Mouse (Mus musculus) embryonic facial prominence, embryonic 12.5 days (tissue): ENCODE data around the gene Pif1. TPM values are rescaled to one million over a fixed set of nuclear protein-coding genes. Genes with fewer than 3 reads are reported as not detected.

Experiments
- ATAC-seq: fragments of 200-750 bp; cut with Nextera tagmentation; 2 replicates; pipeline ENCODE4 v1.8.0; 2017; ENCODE audit not compliant: insufficient number of reproducible peaks, insufficient read depth, low FRiP score, low TSS enrichment
- H3K27ac ChIP-seq: fragments of 300-500 bp; sonication (generic); 2 replicates; pipeline ENCODE4 v1.5.1; 2016; ENCODE audit warnings: mild to moderate bottlenecking
- H3K27me3 ChIP-seq: fragments of 300-500 bp; sonication (generic); 2 replicates; pipeline ENCODE4 v1.6.1; 2016; ENCODE audit warnings: mild to moderate bottlenecking, moderate library complexity
- H3K36me3 ChIP-seq: fragments of 300-500 bp; sonication (generic); 2 replicates; pipeline ENCODE4 v1.6.1; 2016; ENCODE audit warnings: mild to moderate bottlenecking
- H3K4me1 ChIP-seq: fragments of 300-500 bp; sonication (generic); 2 replicates; pipeline ENCODE4 v1.6.1; 2016
- H3K4me2 ChIP-seq: fragments of 300-500 bp; sonication (generic); replicated peaks from 2 replicates; pipeline ENCODE4 v1.6.1; 2016; ENCODE audit warnings: mild to moderate bottlenecking, moderate library complexity
- H3K4me3 ChIP-seq: fragments of 300-500 bp; sonication (generic); 2 replicates; pipeline ENCODE4 v1.5.1; 2016; ENCODE audit warnings: mild to moderate bottlenecking
- H3K9ac ChIP-seq: fragments of 300-500 bp; sonication (generic); 2 replicates; pipeline ENCODE4 v1.6.1; 2016; ENCODE audit warnings: mild to moderate bottlenecking, moderate library complexity
- H3K9me3 ChIP-seq: fragments of 300-500 bp; sonication (generic); 2 replicates; pipeline ENCODE4 v1.6.1; 2016; ENCODE audit warnings: mild to moderate bottlenecking, moderate library complexity
- WGBS: fragments of 180-500 bp; shearing (Covaris S2); methylation state at CpG from one replicate; pipeline ENCODE4 v1.1.7; 2016; 5-methylcytosine and 5-hydroxymethylcytosine counted together
- polyA plus RNA-seq: library from polyadenylated mRNA; unstranded; fragments of >200 nt; fragmentation: Nextera tagmentation; extraction: Ambion mirVana; gene quantifications from 2 replicates; pipeline ENCODE4 v1.2.1, GENCODE M21; 2016

Gene Pif1
- polyA plus RNA-seq, 1 experiment from 2014 or later, result 21.8 TPM

DNA sequence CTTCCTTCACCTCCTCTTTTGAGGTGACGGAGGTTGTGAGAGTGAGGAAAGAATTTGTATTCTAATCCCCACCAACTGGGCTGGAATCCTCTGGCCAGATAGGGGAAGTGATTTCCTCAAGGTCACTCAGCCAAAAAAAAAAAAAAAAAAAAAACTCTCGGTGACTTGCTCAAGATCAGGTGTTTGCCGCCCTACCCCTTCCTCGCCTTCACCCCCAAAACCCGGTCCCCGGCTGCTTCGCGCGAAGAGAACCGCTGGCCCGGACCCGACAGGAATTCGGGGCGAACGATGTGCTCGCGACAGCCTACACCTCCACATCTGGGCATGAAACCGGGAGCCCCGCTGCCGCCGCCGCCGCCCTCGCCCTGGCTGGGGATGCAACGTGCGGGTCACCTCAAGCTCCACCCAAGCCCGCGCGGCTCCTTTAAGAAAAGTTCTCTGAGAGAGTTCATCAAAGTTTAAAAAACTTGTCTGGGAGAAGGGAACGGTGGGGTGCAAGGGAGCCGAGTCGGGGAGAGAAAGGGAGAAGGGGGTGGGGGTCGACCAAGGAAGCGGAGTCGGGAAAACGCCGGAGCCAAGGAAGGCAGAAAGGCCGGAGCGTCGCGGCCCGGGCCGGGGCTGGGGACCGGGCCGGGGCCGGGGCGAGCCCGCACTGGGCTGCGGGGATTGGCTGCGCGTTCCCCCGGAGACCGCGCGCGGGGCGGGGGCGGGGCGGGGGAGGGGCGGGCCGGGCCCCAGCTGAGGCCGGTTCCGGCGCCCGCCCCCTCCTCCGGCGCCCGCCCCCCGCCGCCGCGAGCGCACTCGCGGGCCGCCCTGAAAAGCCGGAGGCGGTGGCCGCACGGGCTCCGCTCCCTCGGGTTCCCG lies 43.0 kb downstream of the Pif1 start:
- peak; percentile 79 for ATAC-seq
- H3K9me3 ChIP-seq, result no peaks in the 10 kb centered on the region
- WGBS, result under 1% methylated on average over 54 of the region's 83 CpGs
- peak overlapping the region; percentile 46 for H3K27ac ChIP-seq
- peak overlapping the region; percentile 90 for H3K4me2 ChIP-seq
- H3K36me3 ChIP-seq, result no peaks in the 10 kb centered on the region
- H3K4me3 ChIP-seq, result peak overlapping the region; percentile 74
- peak overlapping the region; percentile 74 for H3K9ac ChIP-seq
- H3K27me3 ChIP-seq, result peaks cover 32% of the 10 kb centered on the region
- H3K4me1 ChIP-seq, result peaks cover 22% of the 10 kb centered on the region

DNA sequence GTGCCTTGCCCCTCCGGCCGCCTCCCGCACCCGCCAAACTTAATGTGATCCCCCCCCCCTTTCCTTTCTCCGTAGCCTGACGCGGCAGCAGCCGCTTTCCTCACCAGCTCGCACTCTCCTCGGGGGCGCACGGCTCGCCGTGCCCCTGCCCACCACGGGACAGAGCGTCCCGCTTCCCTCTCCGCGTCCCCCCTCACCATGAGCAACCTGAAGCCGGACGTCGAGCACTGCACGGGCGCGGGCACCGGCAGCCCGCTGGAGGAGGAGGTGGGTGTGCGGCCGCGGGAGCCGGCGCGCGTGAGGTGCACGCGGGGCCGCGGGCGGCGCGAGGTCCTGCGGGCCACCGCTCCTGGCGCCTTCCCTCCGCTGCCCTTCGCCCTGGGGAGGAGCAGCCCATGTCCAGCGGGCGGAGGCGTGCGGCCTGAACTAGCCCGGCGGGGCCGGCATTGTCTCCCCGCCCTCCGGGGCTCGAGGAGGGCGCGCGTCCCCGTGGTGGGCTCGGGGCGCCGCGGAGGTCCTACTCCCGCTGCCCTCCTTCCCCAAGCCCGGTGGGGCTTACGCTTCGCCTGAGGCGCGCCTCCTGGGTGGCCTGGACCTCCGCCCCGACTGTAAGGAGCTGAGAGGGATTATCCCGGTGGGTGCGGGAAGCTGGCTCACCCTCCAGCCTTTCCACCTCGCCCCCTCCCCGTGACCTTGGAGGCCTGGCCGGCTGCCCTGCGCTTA lies 43.8 kb downstream of the Pif1 start:
- WGBS, result under 1% methylated on average over 63 of the region's 78 CpGs
- no peaks in the 10 kb centered on the region for H3K36me3 ChIP-seq
- peaks cover 22% of the 10 kb centered on the region for H3K4me1 ChIP-seq
- peak overlapping the region; percentile 74 for H3K4me3 ChIP-seq
- ATAC-seq, result peak; percentile 75
- peak overlapping the region; percentile 46; the same call in 1 of the 2 replicates for H3K27ac ChIP-seq
- H3K9me3 ChIP-seq, result no peaks in the 10 kb centered on the region
- H3K27me3 ChIP-seq, result peaks cover 32% of the 10 kb centered on the region
- peak overlapping the region; percentile 74 for H3K9ac ChIP-seq
- peak overlapping the region; percentile 90 for H3K4me2 ChIP-seq

DNA sequence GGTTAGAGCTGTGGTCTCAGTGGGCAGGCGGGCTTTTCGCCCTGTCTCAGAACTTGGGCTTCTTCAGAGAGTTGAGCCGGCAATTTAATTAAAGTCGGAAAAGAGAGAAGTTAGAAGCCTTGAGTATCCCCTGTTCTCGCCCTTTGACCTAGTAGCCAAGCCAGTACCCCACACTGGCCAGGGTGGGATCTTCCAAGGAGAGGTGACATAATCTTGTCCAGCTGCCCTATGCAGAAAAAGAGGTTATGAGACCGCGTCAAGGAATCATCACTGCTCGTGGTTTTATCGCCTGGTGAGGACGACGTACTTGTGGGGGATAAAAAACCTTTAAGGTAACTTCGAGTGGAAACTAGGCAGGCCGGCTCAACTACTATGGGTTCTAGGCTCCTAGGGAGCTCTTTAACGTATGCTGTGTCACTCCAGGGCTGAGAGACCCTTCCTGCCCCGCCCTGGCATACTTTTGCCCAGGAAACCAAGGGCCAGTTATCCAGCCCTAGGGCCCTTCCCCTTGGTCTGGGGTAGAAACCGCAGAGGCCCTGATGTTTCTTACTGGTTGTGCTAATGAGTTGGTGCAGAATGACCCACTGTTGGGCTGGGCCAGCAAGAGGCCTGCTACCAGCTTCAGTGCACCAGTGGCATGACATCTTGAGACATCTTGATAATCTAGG lies 44.5 kb downstream of the Pif1 start:
- WGBS, result 18% methylated on average over 16 of the region's 16 CpGs
- H3K27ac ChIP-seq, result no peak overlapping the region
- H3K27me3 ChIP-seq, result peaks cover 32% of the 10 kb centered on the region
- no peaks in the 10 kb centered on the region for H3K36me3 ChIP-seq
- H3K9ac ChIP-seq, result peak overlapping the region; percentile 74
- peaks cover 22% of the 10 kb centered on the region for H3K4me1 ChIP-seq
- H3K4me3 ChIP-seq, result peak overlapping the region; percentile 74
- H3K4me2 ChIP-seq, result peak overlapping the region; percentile 90
- no peaks in the 10 kb centered on the region for H3K9me3 ChIP-seq
- no peak for ATAC-seq

DNA sequence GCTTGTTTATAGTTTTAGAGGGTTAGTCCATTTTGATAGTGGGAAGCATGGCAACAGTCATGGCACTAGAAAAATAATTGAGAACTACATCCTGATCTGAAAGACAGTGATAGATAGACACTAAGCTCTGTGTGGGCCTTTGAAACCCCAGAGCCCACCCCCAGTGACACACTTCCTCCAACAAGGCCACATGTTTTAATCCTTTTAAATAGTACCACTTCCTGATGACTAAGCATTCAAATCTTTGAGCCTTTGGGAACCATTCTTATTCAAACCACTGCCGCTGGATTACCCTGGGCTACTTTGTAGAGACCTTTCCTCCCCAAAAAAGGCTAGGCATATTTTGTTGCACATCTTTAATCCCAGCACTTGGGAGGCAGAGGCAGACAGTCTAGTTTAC lies 48.8 kb downstream of the Pif1 start:
- H3K27ac ChIP-seq, result no peak overlapping the region
- H3K4me2 ChIP-seq, result no peak overlapping the region
- no peaks in the 10 kb centered on the region for H3K9me3 ChIP-seq
- WGBS, result 73% methylated on average over 1 of the region's 1 CpGs
- H3K4me1 ChIP-seq, result peaks cover 17% of the 10 kb centered on the region; the same call in 1 of the 2 replicates
- no peak overlapping the region for H3K4me3 ChIP-seq
- ATAC-seq, result no peak
- H3K36me3 ChIP-seq, result no peaks in the 10 kb centered on the region
- peaks cover 11% of the 10 kb centered on the region; the same call in 1 of the 2 replicates for H3K27me3 ChIP-seq
- no peak overlapping the region for H3K9ac ChIP-seq

DNA sequence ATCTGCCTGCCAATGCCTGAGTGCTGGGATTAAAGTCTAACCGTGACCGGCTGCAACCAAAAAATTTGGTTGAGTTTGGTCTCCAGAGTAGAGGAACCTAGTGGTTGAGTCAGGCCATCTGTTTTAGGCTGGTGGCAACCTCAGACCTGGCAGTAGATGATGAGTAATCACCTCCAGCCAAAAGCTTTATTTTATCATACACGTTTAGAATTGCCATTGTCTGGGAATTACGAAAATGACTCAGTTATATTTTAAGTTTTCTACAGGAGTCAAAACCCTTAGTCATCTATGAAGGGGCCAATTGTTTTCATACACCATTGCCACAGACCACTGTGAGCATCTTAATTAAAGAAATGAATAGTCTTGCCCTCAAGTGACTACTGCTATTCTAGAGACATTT lies 50.0 kb downstream of the Pif1 start:
- 90% methylated on average over 4 of the region's 4 CpGs for WGBS
- peaks cover 2% of the 10 kb centered on the region; the same call in 1 of the 2 replicates for H3K27me3 ChIP-seq

DNA sequence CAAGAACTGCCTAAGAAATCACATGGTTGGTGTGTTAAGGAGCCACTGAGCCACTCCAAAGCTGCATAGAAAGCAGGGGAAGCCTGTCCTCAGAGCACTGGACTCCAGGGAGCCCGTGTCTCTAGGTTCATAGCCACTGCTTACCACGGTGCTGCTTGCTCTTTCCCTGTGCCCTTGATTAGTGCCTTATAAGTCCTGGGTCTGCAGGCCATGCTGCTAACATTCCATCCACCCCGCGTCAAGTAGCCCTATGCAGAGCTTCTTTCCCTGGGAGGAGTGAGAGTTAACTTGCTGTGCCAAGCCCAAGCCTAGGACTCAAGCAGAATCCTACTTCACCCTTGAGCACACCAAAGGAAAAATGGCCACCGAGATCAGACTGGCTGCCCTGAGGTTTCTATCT lies 52.1 kb downstream of the Pif1 start:
- WGBS, result 51% methylated on average over 5 of the region's 5 CpGs

More for the DNA sequence above, 50.0 kb downstream of the Pif1 start:
- no peak overlapping the region for H3K27ac ChIP-seq
- no peaks in the 10 kb centered on the region for H3K36me3 ChIP-seq
- no peak overlapping the region for H3K9ac ChIP-seq
- H3K4me3 ChIP-seq, result no peak overlapping the region
- peaks cover 12% of the 10 kb centered on the region; the same call in 1 of the 2 replicates for H3K4me1 ChIP-seq
- no peak for ATAC-seq
- no peaks in the 10 kb centered on the region for H3K9me3 ChIP-seq
- H3K4me2 ChIP-seq, result no peak overlapping the region

DNA sequence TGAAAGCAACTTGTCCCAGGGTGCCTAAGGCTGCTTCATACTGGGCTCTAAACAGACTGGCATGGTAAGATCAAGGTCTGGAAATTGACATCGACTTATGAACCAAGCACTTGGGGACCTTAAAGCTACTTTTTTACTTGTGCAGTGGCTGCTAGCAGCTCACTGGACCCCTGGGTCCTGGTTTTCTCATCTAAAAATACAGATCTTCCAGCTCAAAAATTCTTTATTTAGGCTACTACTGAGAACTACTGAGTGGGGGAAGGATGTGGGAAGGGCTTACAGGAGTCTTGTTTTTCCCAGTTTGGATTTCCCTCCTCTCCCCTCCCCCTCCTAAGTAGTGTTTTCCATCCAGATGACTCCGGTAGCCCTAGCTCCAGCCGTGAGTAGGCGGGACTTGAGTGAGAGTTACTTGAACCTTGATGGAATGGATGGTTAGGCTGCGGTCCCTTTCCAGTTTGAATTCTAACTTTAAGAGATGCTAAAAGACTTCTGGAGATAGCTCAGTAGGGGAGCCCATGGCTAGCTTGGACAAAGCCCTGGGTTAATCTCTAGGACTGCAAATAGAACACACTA lies 54.0 kb downstream of the Pif1 start:
- WGBS, result 6% methylated on average over 5 of the region's 5 CpGs
- Histone ChIP-seq H3K36me3 (no peaks in the 10 kb centered on the region), H3K4me1 (peaks cover 12% of the 10 kb centered on the region; the same call in 1 of the 2 replicates), H3K27ac (0 out of 2 replicates have a peak overlapping the region, but pooled peaks have one; percentile 36), H3K4me2 (peak overlapping the region; percentile 25; the same call in 1 of the 2 replicates), H3K9me3 (no peaks in the 10 kb centered on the region), H3K27me3 (no peaks in the 10 kb centered on the region), H3K9ac (no peak overlapping the region), H3K4me3 (no peak overlapping the region)
- ATAC-seq, result no peak

More for the DNA sequence above, 52.1 kb downstream of the Pif1 start:
- no peak for ATAC-seq
- Histone ChIP-seq H3K9me3 (no peaks in the 10 kb centered on the region), H3K36me3 (no peaks in the 10 kb centered on the region), H3K27ac (no peak overlapping the region), H3K9ac (no peak overlapping the region), H3K4me1 (peaks cover 10% of the 10 kb centered on the region; the same call in 1 of the 2 replicates), H3K4me3 (no peak overlapping the region), H3K4me2 (no peak overlapping the region), H3K27me3 (no peaks in the 10 kb centered on the region)

DNA sequence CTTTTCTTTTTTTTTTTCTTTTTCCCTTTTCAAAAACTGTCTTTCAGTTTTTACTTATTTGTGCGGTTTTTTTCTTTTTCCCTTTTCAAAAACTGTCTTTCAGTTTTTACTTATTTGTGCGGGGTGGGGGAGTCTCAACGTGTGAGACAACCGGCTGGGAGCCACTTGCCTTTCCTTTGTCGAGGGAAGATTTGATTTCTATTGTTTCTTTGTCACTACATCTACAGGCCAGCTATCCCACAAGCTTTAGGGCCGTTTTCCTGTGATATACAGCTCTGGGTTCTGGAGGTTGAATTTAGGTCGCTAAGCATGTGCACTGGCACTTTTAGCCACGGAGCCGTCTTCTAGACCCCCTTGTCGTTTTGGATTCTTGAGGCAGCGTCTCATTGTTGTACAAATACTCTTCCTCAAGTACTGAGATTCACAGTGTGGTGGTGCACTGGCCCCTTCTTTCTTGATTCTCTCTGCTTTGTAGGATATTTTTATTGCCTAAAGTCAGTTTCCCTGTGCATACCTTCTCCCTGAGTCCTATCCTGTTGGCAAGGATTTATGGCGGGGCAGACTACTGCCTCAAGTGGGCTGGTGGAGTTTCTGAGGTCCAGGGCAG lies 54.6 kb downstream of the Pif1 start:
- no peak for ATAC-seq

DNA sequence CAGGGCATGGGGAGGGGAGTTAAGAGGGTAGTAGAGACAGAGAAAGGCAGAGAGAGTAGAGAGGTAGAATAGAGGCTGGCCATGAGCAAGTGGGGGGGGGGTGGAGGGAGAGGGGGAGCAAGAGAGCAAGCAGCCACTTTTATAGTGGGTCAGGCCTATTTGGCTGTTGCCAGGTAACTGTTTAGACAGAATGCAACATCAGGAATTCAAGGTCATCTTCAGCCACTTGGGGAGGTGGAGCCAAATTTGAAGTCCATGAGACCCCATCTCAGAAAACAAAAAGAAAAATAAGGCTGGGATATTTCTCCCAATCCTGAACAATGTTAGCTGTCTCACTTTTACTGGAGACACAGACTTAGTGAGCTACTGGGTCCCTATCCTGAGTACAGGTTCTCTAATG lies 55.6 kb downstream of the Pif1 start:
- H3K27me3 ChIP-seq, result no peaks in the 10 kb centered on the region
- no peak overlapping the region for H3K4me2 ChIP-seq
- H3K36me3 ChIP-seq, result no peaks in the 10 kb centered on the region
- no peak for ATAC-seq
- no peaks in the 10 kb centered on the region for H3K9me3 ChIP-seq
- no peak overlapping the region for H3K9ac ChIP-seq
- no peak overlapping the region for H3K4me3 ChIP-seq
- peaks cover 15% of the 10 kb centered on the region; the same call in 1 of the 2 replicates for H3K4me1 ChIP-seq
- H3K27ac ChIP-seq, result no peak overlapping the region

More for the DNA sequence above, 54.6 kb downstream of the Pif1 start:
- no peak overlapping the region for H3K4me3 ChIP-seq
- H3K9me3 ChIP-seq, result no peaks in the 10 kb centered on the region
- no peaks in the 10 kb centered on the region for H3K27me3 ChIP-seq
- H3K27ac ChIP-seq, result no peak overlapping the region
- H3K36me3 ChIP-seq, result no peaks in the 10 kb centered on the region
- WGBS, result 12% methylated on average over 12 of the region's 12 CpGs
- H3K4me1 ChIP-seq, result peaks cover 15% of the 10 kb centered on the region; the same call in 1 of the 2 replicates
- H3K4me2 ChIP-seq, result no peak overlapping the region
- H3K9ac ChIP-seq, result no peak overlapping the region

DNA sequence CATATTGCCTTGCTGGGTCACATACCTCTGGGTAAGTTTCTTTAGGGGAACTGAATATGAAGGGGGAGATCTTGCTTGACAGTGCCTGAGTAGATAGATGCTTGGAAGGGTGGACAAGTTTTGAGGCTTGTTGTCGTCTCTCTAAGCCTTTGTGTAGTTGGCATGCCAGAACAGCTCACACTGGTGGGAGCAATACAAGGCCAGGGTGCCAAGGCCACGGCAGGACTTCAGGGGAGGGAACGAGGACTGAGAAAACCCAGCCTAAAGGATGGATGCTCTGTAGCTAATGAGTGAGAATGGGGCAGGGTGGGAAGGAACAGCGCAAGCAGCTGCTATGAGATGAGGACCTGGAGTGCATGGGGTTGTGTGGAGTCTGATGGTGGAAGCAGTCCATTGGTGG lies 58.0 kb downstream of the Pif1 start:
- H3K4me3 ChIP-seq, result no peak overlapping the region
- 84% methylated on average over 4 of the region's 4 CpGs for WGBS
- no peak overlapping the region for H3K27ac ChIP-seq
- H3K9ac ChIP-seq, result no peak overlapping the region
- H3K27me3 ChIP-seq, result no peaks in the 10 kb centered on the region
- no peak overlapping the region for H3K4me2 ChIP-seq
- H3K9me3 ChIP-seq, result no peaks in the 10 kb centered on the region
- no peaks in the 10 kb centered on the region for H3K36me3 ChIP-seq
- ATAC-seq, result no peak
- H3K4me1 ChIP-seq, result peaks cover 15% of the 10 kb centered on the region; the same call in 1 of the 2 replicates
